Mouse (Mus musculus) limb, embryonic 13.5 days (tissue): Measurements from ENCODE around the gene Ugt1a5. TPM values are rescaled to one million over a fixed set of nuclear protein-coding genes. Genes with fewer than 3 reads are reported as not detected.

Experiments
- ATAC-seq: fragments of 200-750 bp; cut with Nextera tagmentation; 2 replicates; pipeline ENCODE4 v1.8.0; 2017; ENCODE audit warnings: low read depth, moderate number of reproducible peaks, moderate TSS enrichment; ENCODE audit not compliant: low FRiP score
- H3K27ac ChIP-seq: fragments of 300-500 bp; sonication (generic); 2 replicates; pipeline ENCODE4 v1.5.1; 2015; ENCODE audit warnings: inconsistent platforms, mild to moderate bottlenecking, moderate library complexity
- H3K27me3 ChIP-seq: fragments of 300-500 bp; sonication (generic); 2 replicates; pipeline ENCODE4 v1.6.1; 2015; ENCODE audit warnings: mild to moderate bottlenecking, inconsistent platforms
- H3K36me3 ChIP-seq: fragments of 300-500 bp; sonication (generic); 2 replicates; pipeline ENCODE4 v1.6.1; 2015; ENCODE audit warnings: inconsistent platforms, mild to moderate bottlenecking, moderate library complexity
- H3K4me1 ChIP-seq: fragments of 300-500 bp; sonication (generic); 2 replicates; pipeline ENCODE4 v1.6.1; 2015; ENCODE audit warnings: inconsistent platforms
- H3K4me2 ChIP-seq: fragments of 300-500 bp; sonication (generic); replicated peaks from 2 replicates; pipeline ENCODE4 v1.6.1; 2015; ENCODE audit warnings: inconsistent platforms, mild to moderate bottlenecking, moderate library complexity
- H3K4me3 ChIP-seq: fragments of 300-500 bp; sonication (generic); 2 replicates; pipeline ENCODE4 v1.5.1; 2015; ENCODE audit warnings: moderate library complexity, mild to moderate bottlenecking, inconsistent platforms
- H3K9ac ChIP-seq: fragments of 300-500 bp; sonication (generic); 2 replicates; pipeline ENCODE4 v1.6.1; 2015; ENCODE audit warnings: mild to moderate bottlenecking, inconsistent platforms
- H3K9me3 ChIP-seq: fragments of 300-500 bp; sonication (generic); 2 replicates; pipeline ENCODE4 v1.6.1; 2016; ENCODE audit warnings: inconsistent platforms
- WGBS: fragments of 180-500 bp; shearing (Covaris S2); methylation state at CpG from one replicate; pipeline ENCODE4 v1.1.7; 2015; 5-methylcytosine and 5-hydroxymethylcytosine counted together
- polyA plus RNA-seq: library from polyadenylated mRNA; unstranded; fragments of >200 nt; fragmentation: Nextera tagmentation; extraction: Ambion mirVana; gene quantifications from 2 replicates; pipeline ENCODE4 v1.2.1, GENCODE M21; 2015

Gene Ugt1a5
- polyA plus RNA-seq, 1 experiment from 2014 or later = not detected

DNA sequence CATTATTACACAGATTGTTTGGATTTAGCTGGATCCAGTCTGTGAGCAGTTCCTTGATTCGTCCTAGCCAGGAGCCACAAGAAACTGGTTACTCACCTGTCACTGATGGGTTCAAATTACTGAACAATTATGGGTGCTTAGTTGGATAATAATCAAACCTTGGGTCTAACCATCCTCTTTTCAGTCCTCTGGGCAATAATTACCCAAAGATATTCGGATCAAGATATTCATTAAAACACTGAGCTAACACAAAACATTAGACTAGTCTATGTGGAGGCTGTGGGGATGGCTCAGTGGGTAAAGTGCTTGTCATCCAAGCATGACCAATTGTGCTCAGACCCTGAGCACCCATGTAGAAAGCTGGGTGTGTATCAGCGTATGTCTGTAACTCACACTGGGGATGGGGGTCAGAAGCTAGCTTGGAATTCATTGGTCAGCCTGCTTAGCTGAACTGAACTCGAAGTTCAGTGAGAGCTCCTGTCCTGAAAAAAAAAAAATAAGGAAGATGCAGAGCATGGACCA is 70.1 kb downstream of the Ugt1a5 start:
- Histone ChIP-seq H3K9ac (no peak overlapping the region), H3K36me3 (no peaks in the 10 kb centered on the region), H3K4me2 (no peak overlapping the region), H3K9me3 (peaks cover 97% of the 10 kb centered on the region), H3K27ac (no peak overlapping the region), H3K4me1 (no peaks in the 10 kb centered on the region), H3K4me3 (no peak overlapping the region), H3K27me3 (no peaks in the 10 kb centered on the region)
- 67% methylated on average over 4 of the region's 4 CpGs for WGBS
- no peak for ATAC-seq

DNA sequence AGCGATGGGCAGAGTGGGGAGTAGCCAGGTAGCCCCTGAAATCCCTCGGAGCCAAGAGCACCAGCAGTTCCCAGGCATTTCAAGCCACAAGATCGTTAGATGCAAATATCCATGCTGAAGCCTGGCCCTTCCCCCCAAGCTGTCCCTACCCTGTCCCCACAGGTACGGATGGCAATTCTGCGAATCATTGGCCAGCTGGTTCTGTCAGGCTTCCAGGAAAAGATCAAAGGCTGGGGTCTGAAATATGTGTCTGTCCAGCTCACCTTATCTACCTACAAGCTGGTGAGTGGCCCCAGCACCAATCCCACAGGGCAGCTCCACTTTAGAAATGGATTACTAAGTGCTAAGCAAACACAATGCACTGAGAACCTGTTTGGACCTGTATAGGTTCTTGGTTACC is 71.5 kb downstream of the Ugt1a5 start:
- WGBS = 79% methylated on average over 5 of the region's 5 CpGs
- Histone ChIP-seq H3K4me1 (no peaks in the 10 kb centered on the region), H3K36me3 (no peaks in the 10 kb centered on the region), H3K4me3 (no peak overlapping the region), H3K9me3 (peaks cover 95% of the 10 kb centered on the region), H3K27ac (no peak overlapping the region), H3K27me3 (no peaks in the 10 kb centered on the region), H3K4me2 (no peak overlapping the region), H3K9ac (no peak overlapping the region)
- ATAC-seq = no peak

GRCm38 (mm10) chr1:88238771-88239170 is 73.0 kb downstream of the Ugt1a5 start:
- peaks cover 94% of the 10 kb centered on the region for H3K9me3 ChIP-seq
- no peak overlapping the region for H3K4me3 ChIP-seq
- H3K27ac ChIP-seq = no peak overlapping the region
- H3K9ac ChIP-seq = no peak overlapping the region
- H3K4me2 ChIP-seq = no peak overlapping the region
- H3K36me3 ChIP-seq = no peaks in the 10 kb centered on the region
- no peak for ATAC-seq
- WGBS = 79% methylated on average over 6 of the region's 6 CpGs
- H3K4me1 ChIP-seq = no peaks in the 10 kb centered on the region
- H3K27me3 ChIP-seq = no peaks in the 10 kb centered on the region

DNA sequence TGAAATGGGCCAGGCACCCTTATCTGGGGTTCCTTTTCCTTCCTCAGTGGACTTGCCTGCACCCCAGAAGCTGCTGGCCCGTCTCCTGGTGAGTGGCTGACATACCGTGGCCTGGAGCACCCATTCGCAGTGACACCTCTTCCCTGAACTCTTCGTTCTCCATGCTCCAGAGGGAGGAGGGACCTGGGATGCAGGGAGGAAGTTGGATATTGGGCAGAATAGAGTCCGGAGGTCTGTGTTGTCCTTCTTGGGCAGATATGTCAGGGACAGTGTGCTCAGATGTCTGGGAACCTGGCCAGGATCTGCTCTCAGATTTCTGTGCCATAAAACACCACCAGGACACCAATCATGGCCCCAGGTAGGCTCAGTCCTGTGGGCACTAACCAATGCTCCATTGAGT is 74.3 kb downstream of the Ugt1a5 start:
- Histone ChIP-seq H3K9ac (no peak overlapping the region), H3K9me3 (peaks cover 94% of the 10 kb centered on the region), H3K27me3 (no peaks in the 10 kb centered on the region), H3K36me3 (no peaks in the 10 kb centered on the region), H3K4me3 (no peak overlapping the region), H3K4me1 (no peaks in the 10 kb centered on the region), H3K4me2 (no peak overlapping the region), H3K27ac (no peak overlapping the region)
- no peak for ATAC-seq
- WGBS = 73% methylated on average over 5 of the region's 5 CpGs

DNA sequence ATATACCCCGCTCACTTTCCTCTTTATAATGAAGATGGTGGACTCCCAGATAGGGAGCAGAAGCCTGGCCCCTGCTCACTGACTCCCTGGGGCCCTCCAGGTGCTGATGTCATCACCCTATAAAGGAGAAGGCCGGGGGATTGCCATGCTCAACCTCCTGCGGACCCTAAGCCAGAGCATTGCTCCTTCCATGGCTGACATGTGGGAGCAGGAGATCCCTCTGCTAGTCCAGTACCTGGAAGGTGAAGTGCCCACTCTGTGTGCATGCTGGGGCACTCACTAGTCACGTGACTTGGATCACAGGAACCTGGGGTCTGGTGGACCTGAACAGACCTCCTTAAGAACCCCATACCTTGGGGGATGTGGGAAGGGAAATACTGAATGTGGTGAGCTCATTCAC is 74.8 kb downstream of the Ugt1a5 start:
- Histone ChIP-seq H3K4me3 (no peak overlapping the region), H3K4me2 (no peak overlapping the region), H3K27me3 (no peaks in the 10 kb centered on the region), H3K9ac (no peak overlapping the region), H3K36me3 (no peaks in the 10 kb centered on the region), H3K4me1 (no peaks in the 10 kb centered on the region), H3K27ac (no peak overlapping the region), H3K9me3 (peaks cover 94% of the 10 kb centered on the region)
- 70% methylated on average over 4 of the region's 4 CpGs for WGBS
- no peak for ATAC-seq

GRCm38 (mm10) chr1:88243861-88244260 is 78.0 kb downstream of the Ugt1a5 start:
- Histone ChIP-seq H3K4me2 (no peak overlapping the region), H3K9ac (no peak overlapping the region), H3K4me3 (no peak overlapping the region), H3K4me1 (no peaks in the 10 kb centered on the region), H3K27ac (no peak overlapping the region), H3K27me3 (no peaks in the 10 kb centered on the region), H3K36me3 (no peaks in the 10 kb centered on the region), H3K9me3 (peaks cover 96% of the 10 kb centered on the region)
- no peak for ATAC-seq
- WGBS = 63% methylated on average over 5 of the region's 5 CpGs

- 76% methylated on average over 6 of the region's 6 CpGs for WGBS
- Histone ChIP-seq H3K4me3 (no peak overlapping the region), H3K9ac (no peak overlapping the region), H3K9me3 (peaks cover 96% of the 10 kb centered on the region), H3K4me1 (no peaks in the 10 kb centered on the region), H3K4me2 (no peak overlapping the region), H3K27me3 (no peaks in the 10 kb centered on the region), H3K36me3 (no peaks in the 10 kb centered on the region), H3K27ac (no peak overlapping the region)
- no peak for ATAC-seq
Measured at GRCm38 (mm10) chr1:88245881-88246280, 80.1 kb downstream of the Ugt1a5 start.

- Histone ChIP-seq H3K4me3 (no peak overlapping the region), H3K27me3 (no peaks in the 10 kb centered on the region), H3K4me1 (no peaks in the 10 kb centered on the region), H3K9me3 (peaks cover 96% of the 10 kb centered on the region), H3K27ac (no peak overlapping the region), H3K4me2 (no peak overlapping the region), H3K36me3 (no peaks in the 10 kb centered on the region), H3K9ac (no peak overlapping the region)
- no peak for ATAC-seq
- 44% methylated on average over 6 of the region's 6 CpGs for WGBS
Measured at GRCm38 (mm10) chr1:88246386-88246785, 80.6 kb downstream of the Ugt1a5 start.

- no peak for ATAC-seq
- Histone ChIP-seq H3K4me2 (no peak overlapping the region), H3K4me1 (no peaks in the 10 kb centered on the region), H3K4me3 (no peak overlapping the region), H3K9ac (no peak overlapping the region), H3K36me3 (no peaks in the 10 kb centered on the region), H3K9me3 (peaks cover 94% of the 10 kb centered on the region), H3K27me3 (no peaks in the 10 kb centered on the region), H3K27ac (no peak overlapping the region)
- 55% methylated on average over 2 of the region's 2 CpGs for WGBS
Measured at GRCm38 (mm10) chr1:88247660-88248059, 81.8 kb downstream of the Ugt1a5 start.

DNA sequence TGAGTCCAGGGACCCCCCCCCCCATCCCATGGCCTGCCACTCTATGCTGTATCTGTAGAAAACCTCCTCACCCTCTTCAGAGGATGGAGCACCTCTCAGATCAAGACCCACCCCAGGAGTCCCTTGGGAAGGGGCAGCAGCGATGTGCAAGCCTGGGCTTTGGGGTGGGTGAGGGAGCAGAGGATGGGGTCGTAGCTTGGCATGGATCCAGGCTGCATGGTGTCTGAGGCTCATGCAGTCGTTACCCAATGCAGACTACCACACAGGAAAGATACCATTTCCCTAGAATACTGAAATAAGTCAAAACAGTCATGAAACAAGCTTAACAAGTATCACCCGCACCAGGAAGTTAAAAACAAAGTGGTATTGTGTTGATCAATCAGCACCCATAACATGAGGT is 82.8 kb downstream of the Ugt1a5 start:
- WGBS = 67% methylated on average over 4 of the region's 4 CpGs
- H3K4me2 ChIP-seq = no peak overlapping the region
- H3K9me3 ChIP-seq = peaks cover 91% of the 10 kb centered on the region
- H3K36me3 ChIP-seq = no peaks in the 10 kb centered on the region
- no peak overlapping the region for H3K9ac ChIP-seq
- no peak for ATAC-seq
- no peak overlapping the region for H3K4me3 ChIP-seq
- H3K27ac ChIP-seq = no peak overlapping the region
- no peaks in the 10 kb centered on the region for H3K27me3 ChIP-seq
- H3K4me1 ChIP-seq = no peaks in the 10 kb centered on the region

- no peak overlapping the region for H3K4me3 ChIP-seq
- 75% methylated on average over 7 of the region's 7 CpGs for WGBS
- no peaks in the 10 kb centered on the region for H3K36me3 ChIP-seq
- no peak overlapping the region for H3K27ac ChIP-seq
- no peak overlapping the region for H3K9ac ChIP-seq
- no peak overlapping the region for H3K4me2 ChIP-seq
- no peaks in the 10 kb centered on the region for H3K4me1 ChIP-seq
- no peak for ATAC-seq
- H3K27me3 ChIP-seq = no peaks in the 10 kb centered on the region
- H3K9me3 ChIP-seq = peaks cover 87% of the 10 kb centered on the region
Measured at GRCm38 (mm10) chr1:88249596-88249995, 83.8 kb downstream of the Ugt1a5 start.

DNA sequence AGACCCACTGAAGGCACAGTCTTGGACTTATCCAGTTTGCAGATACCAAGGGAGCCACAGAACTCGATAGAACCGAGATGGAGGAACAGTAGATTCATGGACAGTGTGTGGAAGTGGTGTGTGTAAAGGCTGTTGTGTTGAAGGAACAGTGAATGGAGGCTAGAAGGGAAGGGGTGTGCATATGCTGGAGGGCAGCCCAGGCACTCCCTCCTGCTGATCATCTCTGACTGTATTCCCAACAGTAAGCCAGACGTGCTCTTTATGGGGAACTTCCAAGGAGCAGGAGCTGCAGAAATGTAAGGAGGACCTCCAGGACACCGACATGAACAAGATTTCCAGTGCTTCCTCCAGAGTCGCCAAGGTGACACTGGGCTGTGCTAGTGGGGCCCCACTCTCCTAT is 84.2 kb downstream of the Ugt1a5 start:
- no peaks in the 10 kb centered on the region for H3K4me1 ChIP-seq
- H3K4me3 ChIP-seq = no peak overlapping the region
- H3K9ac ChIP-seq = no peak overlapping the region
- no peak for ATAC-seq
- 81% methylated on average over 5 of the region's 5 CpGs for WGBS
- no peaks in the 10 kb centered on the region for H3K27me3 ChIP-seq
- H3K36me3 ChIP-seq = no peaks in the 10 kb centered on the region
- H3K9me3 ChIP-seq = peaks cover 87% of the 10 kb centered on the region
- no peak overlapping the region for H3K4me2 ChIP-seq
- no peak overlapping the region for H3K27ac ChIP-seq

DNA sequence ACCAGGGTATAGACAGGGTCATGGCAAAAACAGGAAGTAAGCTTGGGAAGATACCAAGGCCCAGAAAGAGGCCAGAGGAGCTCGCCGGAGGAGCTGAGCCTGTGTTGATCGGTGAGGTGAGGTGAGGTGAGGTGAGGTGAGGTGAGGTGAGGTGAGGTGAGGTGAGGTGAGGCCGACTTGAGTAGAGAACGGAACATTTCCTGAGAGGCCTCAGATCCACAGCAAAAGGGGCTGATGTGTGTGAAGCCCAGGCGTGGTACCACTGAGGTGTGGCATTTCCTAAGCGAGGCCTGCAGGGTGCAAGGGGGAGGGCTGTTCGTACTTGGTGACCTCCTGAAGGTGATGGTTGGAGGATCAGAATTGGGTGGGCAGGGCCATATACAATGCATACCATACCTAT is 87.3 kb downstream of the Ugt1a5 start:
- no peak overlapping the region for H3K9ac ChIP-seq
- WGBS = 75% methylated on average over 8 of the region's 8 CpGs
- no peak for ATAC-seq
- H3K9me3 ChIP-seq = peaks cover 86% of the 10 kb centered on the region
- no peak overlapping the region for H3K4me2 ChIP-seq
- no peak overlapping the region for H3K4me3 ChIP-seq
- H3K36me3 ChIP-seq = no peaks in the 10 kb centered on the region
- H3K27me3 ChIP-seq = no peaks in the 10 kb centered on the region
- no peaks in the 10 kb centered on the region for H3K4me1 ChIP-seq
- no peak overlapping the region for H3K27ac ChIP-seq
